Mouse (Mus musculus) neural tube, embryonic 14.5 days (tissue): ENCODE measurements at regions not wholly inside any gene's neighbourhood (a gene's known extent, or its start where the extent isn't known, plus 50 kb on each side); places are given as distances from the start of the nearest gene placed in this dataset.

Experiments used
- ATAC-seq: fragments of 200-750 bp; cut with Nextera tagmentation; 2 replicates; pipeline ENCODE4 v1.8.0; 2017; ENCODE audit warnings: low read depth, mild to moderate bottlenecking, moderate TSS enrichment, moderate library complexity
- H3K27ac ChIP-seq: fragments of 300-500 bp; sonication (generic); 2 replicates; pipeline ENCODE4 v1.5.1; 2014; ENCODE audit warnings: low read depth, mild to moderate bottlenecking, control low read depth, low read length, moderate library complexity, mixed read lengths
- H3K27me3 ChIP-seq: fragments of 300-500 bp; sonication (generic); 2 replicates; pipeline ENCODE4 v1.6.1; 2014; ENCODE audit warnings: low read length; ENCODE audit not compliant: control insufficient read depth, insufficient read depth
- H3K36me3 ChIP-seq: fragments of 300-500 bp; sonication (generic); 2 replicates; pipeline ENCODE4 v1.6.1; 2014; ENCODE audit warnings: low read length, mixed read lengths; ENCODE audit not compliant: control insufficient read depth, insufficient read depth
- H3K4me1 ChIP-seq: fragments of 300-500 bp; sonication (generic); 2 replicates; pipeline ENCODE4 v1.6.1; 2014; ENCODE audit warnings: low read length; ENCODE audit not compliant: control insufficient read depth, insufficient read depth
- H3K4me2 ChIP-seq: fragments of 300-500 bp; sonication (generic); 2 replicates; pipeline ENCODE4 v1.6.1; 2014; ENCODE audit warnings: mild to moderate bottlenecking, low read depth, low read length, control low read depth
- H3K4me3 ChIP-seq: fragments of 300-500 bp; sonication (generic); 2 replicates; pipeline ENCODE4 v1.5.1; 2014; ENCODE audit warnings: low read depth, low read length, control low read depth, mixed read lengths
- H3K9ac ChIP-seq: fragments of 300-500 bp; sonication (generic); replicated peaks from 2 replicates; pipeline ENCODE4 v1.6.1; 2014; ENCODE audit warnings: low read depth, mild to moderate bottlenecking, control low read depth, low read length, mixed read lengths
- H3K9me3 ChIP-seq: fragments of 300-500 bp; sonication (generic); 2 replicates; pipeline ENCODE4 v1.6.1; 2016; ENCODE audit warnings: low read length; ENCODE audit not compliant: control insufficient read depth
- WGBS: fragments of 180-500 bp; shearing (Covaris S2); extraction: QIAGEN DNeasy Blood & Tissue Kit; methylation state at CpG from one replicate; pipeline ENCODE4 v1.1.7; 2014; 5-methylcytosine and 5-hydroxymethylcytosine counted together

GRCm38 (mm10) chr1:18727259-18727658, 375.6 kb upstream of the Tfap2d start:
- Histone ChIP-seq H3K36me3 (no peaks in the 10 kb centered on the region), H3K27ac (no peak overlapping the region), H3K9me3 (no peaks in the 10 kb centered on the region), H3K27me3 (no peaks in the 10 kb centered on the region), H3K4me2 (no peak overlapping the region), H3K4me3 (no peak overlapping the region), H3K4me1 (no peaks in the 10 kb centered on the region), H3K9ac (no peak overlapping the region)
- 91% methylated on average over 3 of the region's 3 CpGs for WGBS
- ATAC-seq: no peak

- Histone ChIP-seq H3K36me3 (no peaks in the 10 kb centered on the region), H3K4me1 (no peaks in the 10 kb centered on the region), H3K4me2 (no peak overlapping the region), H3K4me3 (no peak overlapping the region), H3K27me3 (no peaks in the 10 kb centered on the region), H3K27ac (no peak overlapping the region), H3K9ac (no peak overlapping the region), H3K9me3 (no peaks in the 10 kb centered on the region)
- peak; percentile 68; the same call in 1 of the 2 replicates for ATAC-seq
- 62% methylated on average over 3 of the region's 3 CpGs for WGBS
Measured at GRCm38 (mm10) chr1:18758347-18759129, 344.3 kb upstream of the Tfap2d start.

- H3K27me3 ChIP-seq: no peaks in the 10 kb centered on the region
- WGBS: 70% methylated on average over 1 of the region's 1 CpGs
- no peaks in the 10 kb centered on the region for H3K4me1 ChIP-seq
- no peak overlapping the region for H3K4me3 ChIP-seq
- H3K9me3 ChIP-seq: no peaks in the 10 kb centered on the region
- H3K27ac ChIP-seq: no peak overlapping the region
- ATAC-seq: no peak
- H3K36me3 ChIP-seq: no peaks in the 10 kb centered on the region
- H3K4me2 ChIP-seq: no peak overlapping the region
- H3K9ac ChIP-seq: no peak overlapping the region
Measured at GRCm38 (mm10) chr1:18793639-18794038, 309.2 kb upstream of the Tfap2d start.
